Mouse (Mus musculus) MEL (cell line): ENCODE measurements around the gene Fbxo17.
"Not testable (repeated sequence)": the region's sequence is repeated elsewhere in the genome, so short reads cannot be mapped to it uniquely, and the experiment has no call there.

Source experiments
- CHD1 ChIP-seq: IDR thresholded peaks from 2 replicates; pipeline ENCODE4 v1.6.1; 2012; ENCODE audit warnings: low read depth, mild to moderate bottlenecking, inconsistent platforms, low read length, improper control_type of control experiment
- CHD2 ChIP-seq: IDR thresholded peaks from 2 replicates; pipeline ENCODE4 v1.6.1; 2011; ENCODE audit warnings: low read length, improper control_type of control experiment
- CTCF ChIP-seq, 3 experiments: IDR thresholded peaks in 2 of 3; conservative IDR thresholded peaks in 1 of 3; 2 replicates each; pipeline ENCODE4 v1.5.1; 2011 to 2012; ENCODE audit warnings: low read length in 3 of 3, low read depth in 2 of 3, mild to moderate bottlenecking in 2 of 3, improper control_type of control experiment in 1 of 3, inconsistent platforms in 1 of 3, mixed read lengths in 1 of 3, moderate library complexity in 1 of 3; ENCODE audit not compliant: control insufficient read depth in 1 of 3, insufficient read depth in 1 of 3, poor library complexity in 1 of 3, severe bottlenecking in 1 of 3
- EP300 ChIP-seq, 2 experiments: IDR thresholded peaks; 2 replicates each; pipeline ENCODE4 v1.6.1; 2011; ENCODE audit warnings: improper control_type of control experiment in 2 of 2, low read length in 2 of 2, low read depth in 1 of 2, mild to moderate bottlenecking in 1 of 2
- ETS1 ChIP-seq: IDR thresholded peaks from 2 replicates; pipeline ENCODE4 v1.6.1; 2012; ENCODE audit warnings: low read depth, mild to moderate bottlenecking, inconsistent platforms, low read length, improper control_type of control experiment, moderate library complexity
- GATA1 ChIP-seq: IDR thresholded peaks from 2 replicates; pipeline ENCODE4 v1.6.1; 2011; ENCODE audit warnings: low read depth, low read length, improper control_type of control experiment
- MAX ChIP-seq: IDR thresholded peaks from 2 replicates; pipeline ENCODE4 v1.6.1; 2011; ENCODE audit warnings: low read length, improper control_type of control experiment
- MYC ChIP-seq: IDR thresholded peaks from 2 replicates; pipeline ENCODE4 v1.6.1; 2011; ENCODE audit warnings: low read depth, mild to moderate bottlenecking, low read length, improper control_type of control experiment, moderate library complexity
- NRF1 ChIP-seq: IDR thresholded peaks from 2 replicates; pipeline ENCODE4 v1.6.1; 2014; ENCODE audit warnings: low read depth, mild to moderate bottlenecking, inconsistent platforms, low read length, improper control_type of control experiment, moderate library complexity; ENCODE audit not compliant: poor library complexity, insufficient read depth, severe bottlenecking
- POLR2A ChIP-seq, 2 experiments: IDR thresholded peaks; 2 replicates each; pipeline ENCODE4 v1.6.1; 2011 to 2012; ENCODE audit warnings: low read length in 2 of 2, mild to moderate bottlenecking in 2 of 2, control low read depth in 1 of 2, improper control_type of control experiment in 1 of 2, low read depth in 1 of 2, moderate library complexity in 1 of 2; ENCODE audit not compliant: control insufficient read depth in 1 of 2, insufficient read depth in 1 of 2, poor library complexity in 1 of 2
- ZMIZ1 ChIP-seq: IDR thresholded peaks from 2 replicates; pipeline ENCODE4 v1.6.1; 2012; ENCODE audit warnings: low read depth, mild to moderate bottlenecking, inconsistent platforms, low read length, improper control_type of control experiment, moderate library complexity
- ZNF384 ChIP-seq: IDR thresholded peaks from 2 replicates; pipeline ENCODE4 v1.6.1; 2012; ENCODE audit warnings: low read depth, mild to moderate bottlenecking, inconsistent platforms, low read length, improper control_type of control experiment

DNA sequence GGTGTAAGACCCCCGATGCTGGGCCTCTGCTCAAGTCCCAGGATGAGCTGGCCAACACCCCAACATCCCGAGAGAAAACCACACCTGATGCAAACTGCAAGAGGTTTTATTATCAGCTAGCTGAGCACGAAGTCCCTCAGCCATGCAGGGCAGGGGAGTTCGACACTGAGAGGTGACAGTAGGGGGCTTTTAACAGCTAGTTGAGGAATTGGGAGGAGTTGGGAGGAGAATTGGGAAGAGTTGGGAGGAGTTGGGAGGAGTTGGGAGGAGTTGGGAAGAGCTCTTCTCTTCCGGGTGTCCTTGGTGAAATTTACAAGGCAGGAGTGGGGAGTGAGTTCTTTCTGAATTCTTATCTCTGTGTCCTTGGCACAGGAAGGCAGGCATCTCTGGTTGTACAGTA lies 43.8 kb upstream of the Fbxo17 start:
- TF ChIP-seq MYC; CHD1; CTCF (IDR thresholded peaks at IDR 0.05 in 2 of 3, conservative IDR thresholded peaks at IDR 0.05 in 1 of 3; ENCODE audit: control insufficient read depth in 1 of 3, insufficient read depth in 1 of 3, low read depth in 2 of 3, low read length in 3 of 3, poor library complexity in 1 of 3, severe bottlenecking in 1 of 3); POLR2A (IDR thresholded peaks at IDR 0.05; ENCODE audit: control insufficient read depth in 1 of 2, insufficient read depth in 1 of 2, low read depth in 1 of 2, low read length in 2 of 2, poor library complexity in 1 of 2); ZNF384; EP300 (IDR thresholded peaks at IDR 0.05; ENCODE audit: low read depth in 1 of 2, low read length in 2 of 2); CHD2; NRF1; ZMIZ1; MAX; ETS1; GATA1: not testable (repeated sequence)
